Mouse (Mus musculus) intestine, embryonic 14.5 days (tissue): Measurements from ENCODE around the gene Cyp51. TPM values are rescaled to one million over a fixed set of nuclear protein-coding genes. Genes with fewer than 3 reads are reported as not detected.

Experiments used
- ATAC-seq: fragments of 200-750 bp; cut with Nextera tagmentation; replicated peaks from 2 replicates; pipeline ENCODE4 v1.8.0; 2017; ENCODE audit warnings: low read depth, moderate number of reproducible peaks, moderate TSS enrichment, moderate library complexity; ENCODE audit not compliant: low FRiP score, low TSS enrichment
- DNase-seq: peaks from one replicate; pipeline ENCODE4 v3.0.0-alpha.2; 2018; ENCODE audit warnings: low spot score
- H3K27ac ChIP-seq: fragments of 300-500 bp; sonication (generic); 2 replicates; pipeline ENCODE4 v1.5.1; 2014; ENCODE audit warnings: low read depth, mild to moderate bottlenecking, control low read depth
- H3K27me3 ChIP-seq: fragments of 300-500 bp; sonication (generic); replicated peaks from 2 replicates; pipeline ENCODE4 v1.6.1; 2014; ENCODE audit warnings: low read length, control low read depth; ENCODE audit not compliant: control insufficient read depth, insufficient read depth
- H3K36me3 ChIP-seq: fragments of 300-500 bp; sonication (generic); 2 replicates; pipeline ENCODE4 v1.6.1; 2014; ENCODE audit warnings: low read length, control low read depth; ENCODE audit not compliant: control insufficient read depth, insufficient read depth
- H3K4me1 ChIP-seq: fragments of 300-500 bp; sonication (generic); replicated peaks from 2 replicates; pipeline ENCODE4 v1.6.1; 2014; ENCODE audit warnings: low read length, control low read depth, mixed read lengths; ENCODE audit not compliant: control insufficient read depth, insufficient read depth
- H3K4me2 ChIP-seq: fragments of 300-500 bp; sonication (generic); 2 replicates; pipeline ENCODE4 v1.6.1; 2014; ENCODE audit warnings: low read length
- H3K4me3 ChIP-seq: fragments of 300-500 bp; sonication (generic); 2 replicates; pipeline ENCODE4 v1.5.1; 2014; ENCODE audit warnings: low read depth, low read length, control low read depth, mixed read lengths
- H3K9ac ChIP-seq: fragments of 300-500 bp; sonication (generic); 2 replicates; pipeline ENCODE4 v1.6.1; 2014; ENCODE audit warnings: mild to moderate bottlenecking, low read length
- H3K9me3 ChIP-seq: fragments of 300-500 bp; sonication (generic); 2 replicates; pipeline ENCODE4 v1.6.1; 2016; ENCODE audit warnings: low read length, control low read depth; ENCODE audit not compliant: control insufficient read depth
- WGBS: fragments of 180-500 bp; shearing (Covaris S2); extraction: QIAGEN DNeasy Blood & Tissue Kit; methylation state at CpG from one replicate; pipeline ENCODE4 v1.1.7; 2014; 5-methylcytosine and 5-hydroxymethylcytosine counted together
- polyA plus RNA-seq: library from polyadenylated mRNA; unstranded; fragments of >200 nt; fragmentation: Nextera tagmentation; extraction: Ambion mirVana; gene quantifications from 2 replicates; pipeline ENCODE4 v1.2.1, GENCODE M21; 2014

The Cyp51 gene
- polyA plus RNA-seq, 1 experiment from 2014 or later = 120 TPM

DNA sequence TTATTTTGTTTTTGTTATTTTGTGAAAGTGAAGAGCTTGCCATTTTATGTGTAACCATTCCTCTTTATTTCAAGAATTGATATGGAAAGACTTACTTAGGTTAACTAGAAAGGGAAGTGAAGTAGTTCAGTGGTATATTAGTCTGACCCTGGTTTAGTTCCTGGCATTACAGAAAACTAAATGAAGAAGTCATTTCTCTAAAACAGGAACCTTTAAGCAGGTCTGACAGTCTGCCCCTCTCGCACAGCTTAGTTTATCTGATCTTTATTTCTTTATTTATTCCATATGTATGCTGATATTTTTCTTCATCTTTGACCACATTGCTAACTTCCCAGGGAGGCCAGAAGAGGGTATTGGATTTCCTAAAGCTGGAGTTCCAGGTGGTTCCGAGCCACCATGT lies 63.6 kb downstream of the Cyp51 start:
- 92% methylated on average over 2 of the region's 2 CpGs for WGBS
- Histone ChIP-seq H3K9me3 (no peaks in the 10 kb centered on the region), H3K4me2 (no peak overlapping the region), H3K4me3 (no peak overlapping the region), H3K4me1 (no peaks in the 10 kb centered on the region), H3K27me3 (no peaks in the 10 kb centered on the region), H3K36me3 (peaks cover 83% of the 10 kb centered on the region), H3K9ac (no peak overlapping the region), H3K27ac (no peak overlapping the region)
- no peak for ATAC-seq
- DNase-seq = no peak

DNA sequence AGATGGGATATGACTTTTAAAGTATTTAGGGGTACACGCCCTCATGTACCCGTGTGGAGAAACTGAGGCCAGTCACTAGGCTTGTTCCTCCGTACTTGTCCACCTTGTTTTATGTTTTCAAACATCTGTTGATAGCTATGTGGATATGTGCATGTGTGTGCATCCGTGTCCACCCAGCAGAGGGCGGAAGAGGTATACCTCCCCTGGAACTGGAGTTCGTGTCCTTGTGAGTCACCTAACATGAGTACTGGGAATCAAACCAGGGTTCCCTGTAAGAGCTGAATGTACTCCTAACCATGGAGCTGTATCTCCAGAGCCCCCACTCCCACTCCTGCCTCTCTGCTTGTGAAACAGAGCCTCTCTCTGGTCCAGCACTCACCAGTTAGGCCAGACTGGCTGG lies 64.2 kb downstream of the Cyp51 start:
- no peak for ATAC-seq
- 92% methylated on average over 6 of the region's 6 CpGs for WGBS

DNA sequence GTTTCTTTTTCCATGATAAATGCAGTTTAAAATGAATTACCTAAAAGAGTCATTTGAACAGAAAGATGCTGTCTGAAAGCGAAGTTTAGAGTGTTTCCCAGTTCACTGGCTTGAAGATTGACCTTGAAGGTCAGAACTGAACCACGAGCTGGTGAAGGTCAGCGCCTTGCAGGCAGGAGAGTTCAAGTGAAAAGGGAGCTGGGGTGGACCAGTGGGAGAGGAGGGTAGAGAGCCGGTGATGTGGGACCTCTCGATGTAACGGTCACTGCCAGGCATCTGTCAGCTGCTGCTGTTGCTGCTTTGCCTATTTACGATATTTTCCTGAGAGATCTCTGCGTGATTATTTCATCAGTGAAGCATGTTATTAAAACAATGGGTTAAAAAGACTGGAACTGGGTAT lies 65.2 kb downstream of the Cyp51 start:
- Histone ChIP-seq H3K4me2 (no peak overlapping the region), H3K36me3 (peaks cover 83% of the 10 kb centered on the region), H3K27ac (no peak overlapping the region), H3K4me1 (no peaks in the 10 kb centered on the region), H3K9ac (no peak overlapping the region), H3K9me3 (no peaks in the 10 kb centered on the region), H3K27me3 (no peaks in the 10 kb centered on the region), H3K4me3 (no peak overlapping the region)
- no peak for ATAC-seq
- 85% methylated on average over 8 of the region's 8 CpGs for WGBS
- DNase-seq = no peak

More for the DNA sequence above, 64.2 kb downstream of the Cyp51 start:
- peaks cover 83% of the 10 kb centered on the region for H3K36me3 ChIP-seq
- H3K4me1 ChIP-seq = no peaks in the 10 kb centered on the region
- no peak overlapping the region for H3K27ac ChIP-seq
- no peak overlapping the region for H3K4me3 ChIP-seq
- H3K9me3 ChIP-seq = no peaks in the 10 kb centered on the region
- H3K27me3 ChIP-seq = no peaks in the 10 kb centered on the region
- no peak for DNase-seq
- H3K4me2 ChIP-seq = no peak overlapping the region
- H3K9ac ChIP-seq = no peak overlapping the region

DNA sequence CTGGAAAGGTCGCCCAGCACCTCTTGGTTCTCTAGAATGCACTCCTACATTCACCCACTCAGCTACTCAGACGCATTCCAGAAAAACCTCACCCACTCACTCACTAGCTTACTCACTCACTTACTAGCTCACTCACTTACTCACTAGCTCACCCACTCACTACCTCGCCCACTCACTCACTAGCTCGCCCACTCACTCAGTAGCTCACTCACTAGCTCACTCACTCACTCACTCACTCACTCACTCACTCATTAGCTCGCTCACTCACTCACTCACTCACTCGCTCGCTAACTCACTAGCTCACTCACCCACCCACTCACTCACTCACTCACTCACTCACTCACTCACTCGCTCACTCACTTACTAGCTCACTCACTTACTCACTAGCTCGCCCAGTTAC lies 67.9 kb downstream of the Cyp51 start:
- Histone ChIP-seq H3K27me3 (no peaks in the 10 kb centered on the region), H3K4me2 (no peak overlapping the region), H3K27ac (no peak overlapping the region), H3K36me3 (peaks cover 79% of the 10 kb centered on the region), H3K9me3 (no peaks in the 10 kb centered on the region), H3K9ac (no peak overlapping the region), H3K4me1 (no peaks in the 10 kb centered on the region), H3K4me3 (no peak overlapping the region)
- 96% methylated on average over 9 of the region's 9 CpGs for WGBS
- DNase-seq = no peak
- no peak for ATAC-seq

DNA sequence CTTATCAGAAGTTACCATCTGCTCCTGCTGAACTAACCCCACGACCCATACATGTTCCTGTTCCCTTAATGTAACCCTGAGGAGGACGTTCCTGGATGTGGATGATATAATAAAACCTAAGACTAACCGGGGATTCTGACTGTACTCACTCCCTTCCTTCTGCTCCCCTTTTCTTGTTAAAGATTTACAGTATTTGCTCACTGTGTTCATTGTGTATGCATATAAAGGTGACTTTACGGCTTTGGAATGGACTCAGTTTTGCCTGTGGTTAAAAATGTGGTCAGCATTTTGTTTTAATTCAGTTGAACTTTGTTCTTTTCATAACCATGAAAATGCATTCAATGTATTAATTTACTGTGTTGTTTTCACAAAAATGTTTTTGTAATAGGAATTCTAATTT lies 72.7 kb downstream of the Cyp51 start:
- Histone ChIP-seq H3K27ac (no peak overlapping the region), H3K27me3 (no peaks in the 10 kb centered on the region), H3K4me3 (no peak overlapping the region), H3K4me1 (no peaks in the 10 kb centered on the region), H3K4me2 (no peak overlapping the region), H3K9me3 (no peaks in the 10 kb centered on the region), H3K9ac (no peak overlapping the region), H3K36me3 (peaks cover 56% of the 10 kb centered on the region)
- WGBS = 89% methylated on average over 4 of the region's 4 CpGs
- no peak for ATAC-seq
- no peak for DNase-seq

Other genes starting within 250 kb of the Cyp51 start
- gene Mterf1a, start 210.8 kb downstream of the Cyp51 start, polyA plus RNA-seq = 7.8 and 8.6 TPM in 2 replicates
- 124 and 129 TPM in 2 replicates for gene Akap9, start 176.7 kb downstream of the Cyp51 start, polyA plus RNA-seq
- gene Mterf1b, start 87.6 kb upstream of the Cyp51 start, polyA plus RNA-seq = 2.7 and 3.1 TPM in 2 replicates